Mouse (Mus musculus) T-helper 17 cell (primary cell): Measurements from ENCODE around the gene 4930524J08Rik.

Experiments used
- in situ Hi-C, 2 experiments: fragments of 300-600 bp; cut with MboI, MseI; formaldehyde crosslinking; loops; 1 replicate in 1 of 2; 2 replicates in 1 of 2; pipeline ENCODE4 v1.15.1; 2025; ENCODE audit warnings: high pct_unique_total_duplicates in 2 of 2

The 4930524J08Rik gene

DNA sequence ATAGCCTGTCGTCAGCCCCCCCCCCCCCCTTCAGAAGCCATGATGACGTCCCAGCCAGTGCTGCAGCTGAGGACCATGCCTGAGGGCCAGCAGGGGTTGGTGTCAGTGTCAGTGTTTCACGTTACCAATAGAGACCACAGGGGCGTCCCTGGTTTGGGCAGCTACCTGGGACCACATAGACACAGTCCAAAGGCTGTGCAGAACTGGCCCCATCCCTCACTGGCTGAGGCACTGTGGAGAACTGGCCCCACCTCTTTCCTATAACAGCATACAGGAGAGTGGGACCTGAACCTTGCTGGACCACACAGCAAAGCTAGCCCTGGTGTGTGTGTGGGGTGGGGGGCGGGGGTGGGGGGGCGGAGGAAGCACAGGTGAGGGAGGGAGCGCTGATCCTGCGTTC, 21.6 kb downstream of the 4930524J08Rik start:
- in situ Hi-C loops = no loop called here

DNA sequence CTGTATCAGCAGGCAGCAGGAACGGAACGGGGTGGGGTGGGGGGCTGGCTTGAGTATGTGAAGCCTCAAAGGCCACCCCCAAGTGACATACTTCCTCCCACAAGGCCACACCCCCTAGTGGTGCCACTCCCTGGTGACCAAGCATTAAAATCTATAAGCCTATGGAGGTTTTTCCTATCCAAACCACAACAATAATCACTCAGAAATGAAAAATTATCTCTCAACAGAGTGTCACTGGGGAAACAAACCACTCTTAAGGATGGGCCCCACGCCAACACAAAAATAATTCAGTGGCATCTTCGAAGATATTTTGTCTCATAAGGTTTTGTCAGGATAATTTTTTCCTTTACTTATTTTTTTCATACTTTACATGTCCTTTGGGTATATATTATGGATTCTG, 25.0 kb downstream of the 4930524J08Rik start:
- in situ Hi-C loops = no loop called here

DNA sequence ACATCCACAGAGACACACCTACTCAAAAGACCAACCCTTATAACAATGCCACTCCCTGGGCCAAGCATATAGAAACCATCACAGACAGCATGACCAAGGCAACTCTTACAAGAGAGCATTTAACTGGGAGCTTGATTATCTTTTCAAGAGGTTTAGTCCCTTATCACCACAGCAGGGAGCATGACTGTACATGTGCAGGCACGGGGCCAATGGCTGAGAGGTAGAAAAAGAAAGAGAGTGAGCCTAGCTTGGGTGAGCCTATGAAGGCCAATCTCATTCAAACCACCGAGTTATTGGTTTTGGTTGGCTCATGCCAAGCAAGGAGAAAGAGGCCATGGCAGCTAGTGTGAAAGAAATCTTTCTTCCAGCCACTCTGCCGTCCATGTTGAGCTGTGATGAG, 26.6 kb downstream of the 4930524J08Rik start:
- in situ Hi-C loops = no loop called here

DNA sequence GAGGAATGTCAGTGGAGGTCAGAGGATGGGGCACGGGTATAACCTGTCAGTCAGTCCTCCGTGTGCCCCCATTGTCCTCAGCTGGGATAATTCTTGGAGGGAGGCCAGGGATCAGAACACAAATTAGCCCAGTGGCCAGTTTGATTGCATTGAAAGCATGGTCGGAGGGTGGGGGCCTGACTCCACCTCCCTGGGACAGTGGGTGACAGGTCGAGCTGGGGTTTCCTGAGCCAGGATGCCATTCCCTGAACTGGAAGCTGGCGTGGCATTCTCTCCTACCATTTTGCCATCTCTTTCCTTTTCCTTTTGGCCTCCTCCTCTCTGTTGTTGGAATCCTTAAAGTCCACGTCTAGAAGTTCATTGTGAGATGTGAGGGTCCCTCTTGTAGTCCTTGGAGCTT, 27.0 kb downstream of the 4930524J08Rik start:
- in situ Hi-C loops = no loop called here

DNA sequence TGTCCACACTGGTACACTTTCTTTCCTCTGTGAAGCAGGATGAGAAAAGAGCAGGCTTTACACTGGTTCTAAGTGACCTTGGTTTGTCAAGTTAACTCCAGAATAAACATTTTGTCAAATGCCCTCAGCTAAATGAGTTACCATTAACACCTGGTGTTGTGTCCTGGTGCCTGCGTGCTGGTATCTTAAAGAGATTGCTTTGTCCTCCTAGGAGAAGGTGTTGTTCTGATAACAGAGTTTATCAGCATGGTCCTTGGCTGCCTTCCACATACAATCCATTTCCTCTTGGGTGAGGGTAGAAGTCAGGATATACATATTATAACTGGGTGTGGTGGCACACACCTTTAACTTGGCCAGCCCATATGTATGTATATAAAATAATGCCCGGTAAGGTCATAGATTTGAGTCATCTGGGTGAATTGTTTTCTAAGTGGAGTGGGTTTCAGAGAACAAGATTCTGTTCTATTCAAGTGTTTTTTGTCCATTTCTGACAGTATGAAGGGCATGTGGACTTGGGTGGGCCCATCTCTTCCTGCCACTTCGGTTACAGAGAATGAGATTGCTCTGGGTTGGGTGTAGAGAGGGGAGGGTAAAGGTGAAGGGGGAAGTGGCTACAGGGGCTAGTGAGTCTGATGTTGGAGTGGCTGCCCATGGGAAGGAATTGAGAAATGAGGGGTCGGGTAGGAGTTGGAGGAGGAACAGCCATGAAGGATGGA, 27.6 kb downstream of the 4930524J08Rik start:
- in situ Hi-C loops = no loop called here

DNA sequence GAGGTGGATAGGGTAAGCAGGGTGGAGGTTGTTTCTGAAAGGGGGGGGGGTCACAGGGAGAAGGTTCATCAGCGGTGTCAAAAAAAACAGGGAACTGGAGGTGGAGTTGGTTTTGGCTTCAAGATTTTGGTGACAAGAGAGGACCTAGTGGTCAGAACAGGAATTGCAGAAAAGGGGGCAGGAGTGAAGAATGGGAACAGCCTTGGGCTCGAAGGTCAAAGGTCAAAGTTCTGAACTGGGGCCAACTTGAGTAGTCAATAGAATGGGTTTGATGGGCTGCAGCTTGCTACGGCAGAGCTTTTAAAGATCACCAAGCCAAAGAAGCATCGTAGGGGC, 28.1 kb downstream of the 4930524J08Rik start:
- in situ Hi-C loops = no loop called here

DNA sequence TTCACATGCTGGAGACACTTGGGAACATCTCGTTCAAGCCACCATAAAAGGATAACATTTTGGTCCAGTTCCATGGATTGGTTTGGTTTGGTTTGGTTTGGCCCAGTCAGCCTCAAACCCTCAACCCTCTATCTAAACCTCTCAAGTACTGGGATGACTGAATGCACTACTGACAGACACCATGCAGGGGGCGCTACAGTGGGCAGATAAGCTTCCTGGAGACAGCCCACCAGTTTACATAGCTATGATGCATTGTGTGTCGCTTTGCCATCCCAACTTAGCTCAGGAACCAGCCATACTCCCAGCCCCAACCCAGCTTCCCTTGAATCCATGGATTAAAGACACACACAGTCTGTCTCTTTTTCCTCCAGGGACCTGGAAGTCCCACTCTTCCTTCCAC, 29.6 kb downstream of the 4930524J08Rik start:
- in situ Hi-C loops = no loop called here

DNA sequence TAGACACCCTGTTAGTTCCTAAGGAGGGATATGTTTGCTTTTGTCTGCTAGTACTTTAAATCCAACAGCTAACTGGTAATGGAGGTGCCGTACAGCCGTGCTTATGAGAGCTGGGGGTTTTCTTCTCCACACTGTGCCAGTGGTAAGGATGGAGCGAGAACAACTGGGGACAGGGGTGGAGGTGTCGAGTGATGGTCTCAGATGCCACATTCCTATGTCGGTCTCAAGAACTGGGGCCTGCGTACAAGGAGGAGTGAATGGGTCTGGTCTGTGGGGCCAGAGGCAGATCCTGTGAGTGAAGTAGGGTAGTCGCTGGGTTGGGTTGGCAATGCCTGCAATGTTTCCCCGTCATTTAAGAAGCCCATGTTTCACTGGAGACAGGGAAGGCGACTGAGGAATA, 33.7 kb downstream of the 4930524J08Rik start:
- in situ Hi-C loops = no loop called here

DNA sequence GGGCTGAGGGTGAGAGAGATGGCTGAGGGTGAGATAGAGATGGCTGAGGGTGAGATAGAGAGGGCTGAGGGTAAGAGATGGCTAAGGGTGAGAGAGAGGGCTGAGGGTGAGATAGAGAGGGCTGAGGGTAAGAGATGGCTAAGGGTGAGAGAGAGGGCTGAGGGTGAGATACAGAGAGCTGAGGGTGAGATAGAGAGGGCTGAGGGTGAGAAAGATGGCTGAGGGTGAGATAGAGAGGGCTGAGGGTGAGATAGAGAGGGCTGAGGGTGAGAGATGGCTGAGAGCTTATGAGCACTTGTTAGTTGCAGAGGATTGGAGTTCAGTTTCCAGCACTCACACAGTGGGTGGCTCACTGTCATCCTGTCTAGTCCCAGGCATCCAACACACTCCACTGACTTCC, 41.2 kb downstream of the 4930524J08Rik start:
- in situ Hi-C loops = no loop called here

DNA sequence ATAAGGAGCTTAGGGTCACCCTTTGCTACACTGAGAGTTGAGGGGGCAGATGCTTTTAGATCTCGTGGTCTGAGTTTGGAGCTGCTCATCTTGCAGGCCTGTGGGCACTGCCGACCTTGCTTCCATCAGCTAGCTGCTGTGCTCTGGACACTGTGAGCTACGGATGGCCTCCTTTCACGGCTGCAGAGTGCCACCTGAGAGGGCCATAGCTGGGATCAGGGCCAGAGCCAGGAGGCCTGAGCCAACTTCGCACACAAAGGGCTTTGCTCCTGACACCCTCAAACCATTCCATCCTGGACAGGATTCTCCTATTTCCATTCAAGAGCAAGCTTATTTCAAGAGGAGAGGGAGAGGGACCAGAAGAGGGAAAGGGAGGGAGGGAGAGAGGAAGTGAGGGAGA, 45.5 kb downstream of the 4930524J08Rik start:
- in situ Hi-C loops = no loop called here

DNA sequence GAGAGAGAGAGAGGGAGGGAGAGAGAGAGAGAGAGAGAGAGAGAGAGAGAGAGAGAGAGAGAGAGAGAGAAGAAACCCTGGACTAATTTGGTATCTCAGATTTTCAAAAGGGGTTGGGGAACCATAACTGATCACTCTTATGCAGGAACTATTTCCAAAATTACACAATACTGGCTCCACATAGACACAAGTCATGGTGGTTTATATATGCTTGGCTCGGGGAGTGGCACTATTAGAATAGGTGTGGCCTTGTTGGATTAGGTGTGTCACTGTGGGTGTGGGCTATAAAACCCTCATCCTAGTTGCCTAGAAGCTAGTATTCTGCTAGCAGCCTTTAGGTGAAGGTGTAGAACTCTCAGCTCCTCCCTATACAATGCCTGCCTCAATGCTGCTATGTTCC, 46.0 kb downstream of the 4930524J08Rik start:
- in situ Hi-C loops = loop anchor here in 1 of 2 experiments (25.0 kb wide), 1 partner anchor 763 kb away; no protein-coding TSS in a partner anchor
